ENCODE assay signal across 21 mouse cellular contexts in genomic region chr12:28803043-28803442, GRCm38 (mm10). TPM values are rescaled to one million over a fixed set of nuclear protein-coding genes. Genes with fewer than 3 reads are reported as not detected.
A peak's percentile ranks its signal among the peaks of the same experiment; 100 is the strongest.
DNase-seq lines count a peak whose midpoint lies in the region; ATAC-seq and TF ChIP-seq lines count a peak whose summit lies in the region.
"Had no signal": no experiment of that assay in that cellular context is flagged by ENCODE, and none has a peak within 500 bp of the region (broad histone marks: within the 10 kb centered on the region; RNA-seq: fewer than 3 reads in every experiment).

No protein-coding gene starts in this region.

- peaks cover 15% of the 10 kb centered on the region for H3K4me1 ChIP-seq in intestine, embryonic 15.5 days (replicated peaks)
- H3K4me1 ChIP-seq in liver, embryonic 12.5 days = peaks cover 65% of the 10 kb centered on the region
- H3K4me1 ChIP-seq in small intestine, adult 2 months (ENCODE audit: control insufficient read depth, insufficient read depth, insufficient read length, low read length) = peaks cover 36% of the 10 kb centered on the region

- no peak overlapping the region for H3K4me3 ChIP-seq in intestine, embryonic 15.5 days (replicated peaks)
- H3K4me3 ChIP-seq in liver, embryonic 12.5 days = no peak overlapping the region
- no peak overlapping the region for H3K4me3 ChIP-seq in small intestine, adult 2 months (ENCODE audit: low read depth, low read length)
- H3K4me3 ChIP-seq: hindbrain, embryonic 12.5 days; midbrain, embryonic 13.5 days; myocyte had no signal

- TF ChIP-seq POLR2A in small intestine, adult 2 months (IDR thresholded peaks at IDR 0.05; ENCODE audit: low read depth, low read length) = no peak

- no peak overlapping the region for H3K4me2 ChIP-seq in intestine, embryonic 15.5 days (replicated peaks)
- peak overlapping the region; percentile 46 for H3K4me2 ChIP-seq in liver, embryonic 12.5 days
- H3K4me2 ChIP-seq: hindbrain, embryonic 12.5 days; midbrain, embryonic 13.5 days had no signal

- ATAC-seq in intestine, embryonic 15.5 days = peak; percentile 42; the same call in 1 of the 2 replicates
- peak; percentile 60 for ATAC-seq in liver, embryonic 12.5 days
- ATAC-seq: CD4-positive, CD25-positive, alpha-beta regulatory T cell, adult 4 months; midbrain, embryonic 13.5 days had no signal

- no peaks in the 10 kb centered on the region for H3K9me3 ChIP-seq in intestine, embryonic 15.5 days
- no peaks in the 10 kb centered on the region; the same call in 1 of the 2 replicates for H3K9me3 ChIP-seq in liver, embryonic 12.5 days (replicated peaks)
- H3K9me3 ChIP-seq: hindbrain, embryonic 12.5 days; midbrain, embryonic 13.5 days had no signal

- no peak for TF ChIP-seq CTCF in small intestine, adult 2 months (IDR thresholded peaks at IDR 0.05; ENCODE audit: extremely low read depth, insufficient read length, insufficient replicate concordance, low read depth, low read length)

- peak; percentile 15 for DNase-seq in spleen, adult 12 weeks (ENCODE audit: low spot score)
- DNase-seq in spleen, adult 18-20 months = no peak
- no peak for DNase-seq in adrenal gland, postnatal 25 days
- no peak for DNase-seq in urinary bladder, postnatal 14 days (ENCODE audit: low spot score)
- DNase-seq: adrenal gland, postnatal 14 days; cerebellum, adult 11-12 months; cerebellum, postnatal 14 days; embryo, embryonic 11 days; heart, adult 11 months; kidney, adult 9 months; kidney, postnatal 4 days; right cerebral cortex, postnatal 14 days; thymus, postnatal 25 days had no signal

- H3K27me3 ChIP-seq in intestine, embryonic 15.5 days (replicated peaks) = no peaks in the 10 kb centered on the region
- H3K27me3 ChIP-seq in liver, embryonic 12.5 days (replicated peaks) = no peaks in the 10 kb centered on the region
- H3K27me3 ChIP-seq in small intestine, adult 2 months (ENCODE audit: control insufficient read depth, insufficient read depth, low read length) = no peaks in the 10 kb centered on the region
- H3K27me3 ChIP-seq: hindbrain, embryonic 12.5 days; midbrain, embryonic 13.5 days had no signal

- H3K27ac ChIP-seq in intestine, embryonic 15.5 days = no peak overlapping the region
- H3K27ac ChIP-seq in liver, embryonic 12.5 days = peak overlapping the region; percentile 91
- H3K27ac ChIP-seq in small intestine, adult 2 months (ENCODE audit: insufficient read depth, low read depth, low read length) = peak overlapping the region; percentile 42
- H3K27ac ChIP-seq: hindbrain, embryonic 12.5 days; macrophage; midbrain, embryonic 13.5 days had no signal

- no peak overlapping the region for H3K9ac ChIP-seq in intestine, embryonic 15.5 days
- peak overlapping the region; percentile 47; the same call in 1 of the 2 replicates for H3K9ac ChIP-seq in liver, embryonic 12.5 days
- H3K9ac ChIP-seq: hindbrain, embryonic 12.5 days; midbrain, embryonic 13.5 days had no signal

- no peaks in the 10 kb centered on the region for H3K36me3 ChIP-seq in intestine, embryonic 15.5 days
- H3K36me3 ChIP-seq in liver, embryonic 12.5 days = peaks cover 3% of the 10 kb centered on the region
- H3K36me3 ChIP-seq in small intestine, adult 2 months (ENCODE audit: control insufficient read depth, insufficient read depth, low read length) = no peaks in the 10 kb centered on the region
- H3K36me3 ChIP-seq: hindbrain, embryonic 12.5 days; midbrain, embryonic 13.5 days had no signal

RNA-seq across cellular contexts. Expression of gene Eipr1, which starts 51.4 kb away (rescaled TPM):
- polyA plus RNA-seq in intestine, embryonic 15.5 days (2015; fragmentation: Nextera tagmentation; extraction: Ambion mirVana) = 27.3 and 28.6 TPM in 2 replicates
- 34.7 and 36.0 TPM in 2 replicates for polyA plus RNA-seq in liver, embryonic 12.5 days (2016; fragmentation: Nextera tagmentation; extraction: Ambion mirVana)
- 27.4 and 57.7 TPM in 2 replicates for polyA plus RNA-seq in small intestine, adult 2 months (2012; rRNA removed)
- total RNA-seq in adrenal gland, postnatal 25 days (2021) = 17.2 and 18.1 TPM in 2 replicates

RNA-seq across cellular contexts. Expression of gene Trappc12, which starts 52.8 kb away (rescaled TPM):
- 34.6 and 34.9 TPM in 2 replicates for polyA plus RNA-seq in intestine, embryonic 15.5 days (2015; fragmentation: Nextera tagmentation; extraction: Ambion mirVana)
- 28.5 and 30.5 TPM in 2 replicates for polyA plus RNA-seq in liver, embryonic 12.5 days (2016; fragmentation: Nextera tagmentation; extraction: Ambion mirVana)
- 8.8 and 15.2 TPM in 2 replicates for polyA plus RNA-seq in small intestine, adult 2 months (2012; rRNA removed)
- total RNA-seq in adrenal gland, postnatal 25 days (2021) = 38.1 and 48.8 TPM in 2 replicates
